Mouse (Mus musculus): ENCODE data around the gene Retnla. TPM values are rescaled to one million over a fixed set of nuclear protein-coding genes. Genes with fewer than 3 reads are reported as not detected.
A peak's percentile ranks its signal among the peaks of the same experiment; 100 is the strongest.
"Not testable (repeated sequence)": the region's sequence is repeated elsewhere in the genome, so short reads cannot be mapped to it uniquely, and the experiment has no call there.

The Retnla gene
- polyA plus RNA-seq, 1 experiment from 2014 or later, result 1,146 TPM

DNA sequence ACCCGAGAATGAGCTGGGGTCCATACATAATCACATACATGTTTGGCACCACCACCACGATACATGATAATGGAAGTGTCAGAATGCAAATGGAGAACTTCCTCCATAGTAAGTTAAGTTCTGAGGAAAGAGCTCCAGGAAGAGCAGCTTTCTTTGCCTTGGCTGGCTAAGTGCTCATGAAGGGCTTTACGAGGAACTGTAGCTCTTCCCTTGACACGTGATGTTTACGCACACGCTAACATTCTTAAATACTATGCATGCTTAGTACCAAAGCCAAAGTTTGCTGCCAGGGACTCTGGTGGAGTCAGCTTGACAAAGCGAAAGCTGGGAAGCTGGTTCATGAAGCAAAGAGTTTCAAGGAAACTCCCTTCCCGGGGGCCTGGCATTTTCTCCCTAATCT lies 10.3 kb upstream of the Retnla start:
- no peaks in the 10 kb centered on the region for H3K36me3 ChIP-seq (ENCODE audit: insufficient read depth, low read length)
- ATAC-seq (peak; percentile 58), DNase-seq (ENCODE audit: low spot score) (peak; percentile 51)
- H3K27me3 ChIP-seq (replicated peaks; ENCODE audit: insufficient read depth, low read length), result no peaks in the 10 kb centered on the region
- H3K4me2 ChIP-seq (replicated peaks; ENCODE audit: low read depth, low read length), result no peak overlapping the region
- no peak overlapping the region for H3K4me3 ChIP-seq (ENCODE audit: low read depth, low read length)
- no peak overlapping the region for H3K9ac ChIP-seq (replicated peaks; ENCODE audit: low read depth)
- no peaks in the 10 kb centered on the region for H3K4me1 ChIP-seq (ENCODE audit: insufficient read depth, low read depth, low read length)
- no peak for TF ChIP-seq CTCF (IDR thresholded peaks at IDR 0.05)
- no peaks in the 10 kb centered on the region for H3K9me3 ChIP-seq (ENCODE audit: low read length)
- H3K27ac ChIP-seq (ENCODE audit: low read length), result no peak overlapping the region
- 50% methylated on average over 7 of the region's 8 CpGs for WGBS

DNA sequence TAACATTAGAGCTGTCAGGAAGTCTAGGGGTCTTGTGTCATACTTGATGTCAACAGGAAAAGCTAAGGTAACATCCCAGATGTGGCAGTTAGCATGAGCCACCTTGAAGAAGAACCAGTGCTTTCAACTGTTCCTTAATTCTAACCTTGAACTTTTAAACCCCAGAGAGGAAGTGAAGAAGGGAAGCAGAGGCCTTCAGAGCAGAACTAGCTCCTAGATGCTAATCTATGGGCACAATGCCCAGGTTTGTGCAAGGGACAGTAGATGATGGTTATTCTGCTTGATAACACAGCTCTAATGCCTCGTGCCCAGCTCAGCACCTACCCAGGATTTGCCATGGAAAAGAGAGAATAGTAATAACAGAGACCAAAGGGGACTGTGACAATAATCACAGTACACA lies 8.7 kb upstream of the Retnla start:
- H3K4me2 ChIP-seq (replicated peaks; ENCODE audit: low read depth, low read length); H3K4me3 ChIP-seq (ENCODE audit: low read depth, low read length); H3K27ac ChIP-seq (ENCODE audit: low read length); H3K27me3 ChIP-seq (replicated peaks; ENCODE audit: insufficient read depth, low read length); H3K9ac ChIP-seq (replicated peaks; ENCODE audit: low read depth); DNase-seq (ENCODE audit: low spot score); H3K9me3 ChIP-seq (ENCODE audit: low read length); ATAC-seq; H3K4me1 ChIP-seq (ENCODE audit: insufficient read depth, low read depth, low read length); H3K36me3 ChIP-seq (ENCODE audit: insufficient read depth, low read length): not testable (repeated sequence)
- WGBS, result 47% methylated on average over 1 of the region's 1 CpGs

GRCm38 (mm10) chr16:48843671-48844386 lies 1.5 kb downstream of the Retnla start:
- Histone ChIP-seq H3K4me1 (ENCODE audit: insufficient read depth, low read depth, low read length) (no peaks in the 10 kb centered on the region), H3K4me3 (ENCODE audit: low read depth, low read length) (no peak overlapping the region), H3K36me3 (ENCODE audit: insufficient read depth, low read length) (no peaks in the 10 kb centered on the region), H3K9ac (replicated peaks; ENCODE audit: low read depth) (no peak overlapping the region), H3K4me2 (replicated peaks; ENCODE audit: low read depth, low read length) (no peak overlapping the region; the same call in 1 of the 2 replicates), H3K27me3 (replicated peaks; ENCODE audit: insufficient read depth, low read length) (no peaks in the 10 kb centered on the region), H3K27ac (ENCODE audit: low read length) (no peak overlapping the region), H3K9me3 (ENCODE audit: low read length) (no peaks in the 10 kb centered on the region)
- TF ChIP-seq CTCF (IDR thresholded peaks at IDR 0.05), result no peak
- no peak for TF ChIP-seq EP300 (IDR thresholded peaks at IDR 0.05)
- 82% methylated on average over 4 of the region's 4 CpGs for WGBS
- ATAC-seq (no peak), DNase-seq (ENCODE audit: low spot score) (no peak)

DNA sequence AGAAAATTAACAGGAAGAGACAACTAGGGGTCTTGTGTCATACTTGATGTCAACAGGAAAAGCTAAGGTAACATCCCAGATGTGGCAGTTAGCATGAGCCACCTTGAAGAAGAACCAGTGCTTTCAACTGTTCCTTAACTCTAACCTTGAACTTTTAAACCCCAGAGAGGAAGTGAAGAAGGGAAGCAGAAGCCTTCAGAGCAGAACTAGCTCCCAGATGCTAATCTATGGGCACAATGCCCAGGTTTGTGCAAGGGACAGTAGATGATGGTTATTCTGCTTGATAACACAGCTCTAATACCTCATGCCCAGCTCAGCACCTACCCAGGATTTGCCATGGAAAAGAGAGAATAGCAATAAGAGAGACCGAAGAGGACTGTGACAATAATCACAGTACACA lies 22.7 kb downstream of the Retnla start:
- not testable (repeated sequence) for H3K9me3 ChIP-seq (ENCODE audit: low read length); H3K27ac ChIP-seq (ENCODE audit: low read length); H3K36me3 ChIP-seq (ENCODE audit: insufficient read depth, low read length); H3K4me2 ChIP-seq (replicated peaks; ENCODE audit: low read depth, low read length); H3K4me3 ChIP-seq (ENCODE audit: low read depth, low read length); DNase-seq (ENCODE audit: low spot score); H3K4me1 ChIP-seq (ENCODE audit: insufficient read depth, low read depth, low read length); H3K9ac ChIP-seq (replicated peaks; ENCODE audit: low read depth); ATAC-seq; H3K27me3 ChIP-seq (replicated peaks; ENCODE audit: insufficient read depth, low read length)
- 86% methylated on average over 1 of the region's 1 CpGs for WGBS

- Histone ChIP-seq H3K4me1 (ENCODE audit: insufficient read depth, low read depth, low read length) (no peaks in the 10 kb centered on the region), H3K4me3 (ENCODE audit: low read depth, low read length) (no peak overlapping the region), H3K36me3 (ENCODE audit: insufficient read depth, low read length) (no peaks in the 10 kb centered on the region), H3K9me3 (ENCODE audit: low read length) (no peaks in the 10 kb centered on the region), H3K9ac (replicated peaks; ENCODE audit: low read depth) (no peak overlapping the region), H3K27ac (ENCODE audit: low read length) (no peak overlapping the region), H3K27me3 (replicated peaks; ENCODE audit: insufficient read depth, low read length) (no peaks in the 10 kb centered on the region), H3K4me2 (replicated peaks; ENCODE audit: low read depth, low read length) (no peak overlapping the region)
- DNase-seq (ENCODE audit: low spot score) (no peak), ATAC-seq (no peak)
- WGBS, result 68% methylated on average over 2 of the region's 2 CpGs
- no peak for TF ChIP-seq CTCF (IDR thresholded peaks at IDR 0.05)
- TF ChIP-seq EP300 (IDR thresholded peaks at IDR 0.05), result no peak
Measured at GRCm38 (mm10) chr16:48867690-48868089, 25.3 kb downstream of the Retnla start.

- ATAC-seq (no peak), DNase-seq (ENCODE audit: low spot score) (no peak)
- Histone ChIP-seq H3K27me3 (replicated peaks; ENCODE audit: insufficient read depth, low read length) (no peaks in the 10 kb centered on the region), H3K27ac (ENCODE audit: low read length) (no peak overlapping the region), H3K9ac (replicated peaks; ENCODE audit: low read depth) (no peak overlapping the region), H3K4me1 (ENCODE audit: insufficient read depth, low read depth, low read length) (no peaks in the 10 kb centered on the region), H3K4me2 (replicated peaks; ENCODE audit: low read depth, low read length) (no peak overlapping the region), H3K4me3 (ENCODE audit: low read depth, low read length) (no peak overlapping the region), H3K9me3 (ENCODE audit: low read length) (no peaks in the 10 kb centered on the region), H3K36me3 (ENCODE audit: insufficient read depth, low read length) (no peaks in the 10 kb centered on the region)
- 51% methylated on average over 1 of the region's 1 CpGs for WGBS
- TF ChIP-seq EP300 (IDR thresholded peaks at IDR 0.05) (no peak), CTCF (IDR thresholded peaks at IDR 0.05) (no peak)
Measured at GRCm38 (mm10) chr16:48868663-48869062, 26.3 kb downstream of the Retnla start.

DNA sequence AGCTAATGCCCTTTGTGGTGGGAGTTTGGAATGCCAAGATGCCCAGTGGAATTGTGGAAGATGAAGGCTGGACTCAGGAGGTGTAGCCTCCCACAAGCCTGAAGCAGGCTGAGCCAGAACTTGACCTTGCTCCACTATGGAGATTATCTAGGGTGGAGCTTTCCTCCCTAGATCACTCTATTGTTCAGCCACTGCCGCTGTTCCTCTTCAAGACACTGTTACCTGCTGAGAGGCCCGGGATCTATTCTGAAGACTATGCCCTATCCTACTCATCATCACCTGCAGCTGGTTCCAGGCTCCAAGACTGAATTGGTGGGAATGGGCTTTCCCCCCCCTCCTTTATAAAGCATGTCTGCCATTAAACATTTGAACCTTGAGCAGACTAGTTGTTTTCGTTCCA lies 27.3 kb downstream of the Retnla start:
- no peak for ATAC-seq
- no peaks in the 10 kb centered on the region for H3K27me3 ChIP-seq (replicated peaks; ENCODE audit: insufficient read depth, low read length)
- no peaks in the 10 kb centered on the region for H3K9me3 ChIP-seq (ENCODE audit: low read length)
- DNase-seq (ENCODE audit: low spot score), result no peak
- no peak overlapping the region for H3K27ac ChIP-seq (ENCODE audit: low read length)
- no peak for TF ChIP-seq CTCF (IDR thresholded peaks at IDR 0.05)
- TF ChIP-seq EP300 (IDR thresholded peaks at IDR 0.05), result no peak
- no peaks in the 10 kb centered on the region for H3K36me3 ChIP-seq (ENCODE audit: insufficient read depth, low read length)
- no peaks in the 10 kb centered on the region for H3K4me1 ChIP-seq (ENCODE audit: insufficient read depth, low read depth, low read length)
- no peak overlapping the region for H3K4me3 ChIP-seq (ENCODE audit: low read depth, low read length)
- no peak overlapping the region for H3K4me2 ChIP-seq (replicated peaks; ENCODE audit: low read depth, low read length)
- WGBS, result 74% methylated on average over 3 of the region's 3 CpGs
- no peak overlapping the region for H3K9ac ChIP-seq (replicated peaks; ENCODE audit: low read depth)

Data from lung, postnatal 0 days (tissue).